Mouse (Mus musculus): Measurements from ENCODE around the gene Ptprg. TPM values are rescaled to one million over a fixed set of nuclear protein-coding genes. Genes with fewer than 3 reads are reported as not detected.

The Ptprg gene
- total and polyA plus RNA-seq, 3 experiments, result not detected

DNA sequence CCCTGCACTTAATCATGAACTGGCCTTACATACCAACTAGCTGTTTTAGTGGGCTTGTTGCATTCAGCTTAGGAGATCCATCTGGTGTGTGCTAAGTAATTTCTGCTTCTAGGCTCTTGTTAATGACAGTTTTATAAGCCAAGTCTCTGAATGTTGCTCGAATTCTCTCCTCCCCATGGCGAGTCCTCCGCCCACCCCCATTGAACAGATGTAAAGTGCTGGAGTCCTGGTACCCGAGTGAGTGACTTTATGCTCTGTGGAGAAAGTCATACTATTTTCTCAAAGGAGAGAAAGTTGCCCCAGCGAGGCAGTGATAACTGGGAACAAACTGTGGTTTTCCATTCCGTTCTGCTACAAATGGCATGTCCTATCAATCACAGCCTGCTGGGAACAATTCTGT lies 525.9 kb downstream of the Ptprg start:
- Histone ChIP-seq H3K4me3 (ENCODE audit: control insufficient read depth in 1 of 2, insufficient read depth in 1 of 2, low read depth in 2 of 2, low read length in 2 of 2) (no peak overlapping the region), H3K4me1 (ENCODE audit: control insufficient read depth in 1 of 2, insufficient read depth in 2 of 2, low read length in 2 of 2) (no peaks in the 10 kb centered on the region), H3K9ac (ENCODE audit: control insufficient read depth, low read depth, low read length, poor library complexity, severe bottlenecking) (no peak overlapping the region), H3K27ac (ENCODE audit: control insufficient read depth, low read depth, low read length) (no peak overlapping the region), H3K79me2 (ENCODE audit: control insufficient read depth, insufficient read depth, low read length, poor library complexity) (no peaks in the 10 kb centered on the region), H3K9me3 (replicated peaks; ENCODE audit: insufficient read depth, low read length) (no peaks in the 10 kb centered on the region), H3K36me3 (ENCODE audit: control insufficient read depth in 1 of 2, insufficient read depth in 2 of 2, low read length in 2 of 2) (no peaks in the 10 kb centered on the region), H3K27me3 (ENCODE audit: control insufficient read depth in 1 of 2, insufficient read depth in 2 of 2, low read length in 2 of 2) (no peaks in the 10 kb centered on the region)
- TF ChIP-seq GABPA (IDR thresholded peaks at IDR 0.05; ENCODE audit: low read depth, low read length) (no peak), CHD1 (IDR thresholded peaks at IDR 0.05; ENCODE audit: low read depth, low read length) (no peak), TAL1 (IDR thresholded peaks at IDR 0.05; ENCODE audit: low read length) (no peak), ELF1 (IDR thresholded peaks at IDR 0.05; ENCODE audit: low read depth, low read length) (no peak), RAD21 (IDR thresholded peaks at IDR 0.05; ENCODE audit: low read depth, low read length) (no peak), NRF1 (IDR thresholded peaks at IDR 0.05; ENCODE audit: insufficient read depth, low read depth, low read length, poor library complexity, severe bottlenecking) (no peak), USF2 (IDR thresholded peaks at IDR 0.05; ENCODE audit: borderline replicate concordance in 1 of 2, insufficient read depth in 1 of 2, low read depth in 1 of 2, low read length in 2 of 2) (no peak), MEF2A (IDR thresholded peaks at IDR 0.05; ENCODE audit: extremely low read depth, insufficient replicate concordance, low read depth, low read length, poor library complexity, severe bottlenecking) (no peak), KAT2A (conservative IDR thresholded peaks at IDR 0.05; ENCODE audit: low read depth, low read length) (no peak), MAFK (IDR thresholded peaks at IDR 0.05; ENCODE audit: borderline replicate concordance, low read depth, low read length) (no peak), ZNF384 (IDR thresholded peaks at IDR 0.05; ENCODE audit: low read depth, low read length) (no peak)
- DNase-seq (ENCODE audit: low read depth, low spot score), result no peak

DNA sequence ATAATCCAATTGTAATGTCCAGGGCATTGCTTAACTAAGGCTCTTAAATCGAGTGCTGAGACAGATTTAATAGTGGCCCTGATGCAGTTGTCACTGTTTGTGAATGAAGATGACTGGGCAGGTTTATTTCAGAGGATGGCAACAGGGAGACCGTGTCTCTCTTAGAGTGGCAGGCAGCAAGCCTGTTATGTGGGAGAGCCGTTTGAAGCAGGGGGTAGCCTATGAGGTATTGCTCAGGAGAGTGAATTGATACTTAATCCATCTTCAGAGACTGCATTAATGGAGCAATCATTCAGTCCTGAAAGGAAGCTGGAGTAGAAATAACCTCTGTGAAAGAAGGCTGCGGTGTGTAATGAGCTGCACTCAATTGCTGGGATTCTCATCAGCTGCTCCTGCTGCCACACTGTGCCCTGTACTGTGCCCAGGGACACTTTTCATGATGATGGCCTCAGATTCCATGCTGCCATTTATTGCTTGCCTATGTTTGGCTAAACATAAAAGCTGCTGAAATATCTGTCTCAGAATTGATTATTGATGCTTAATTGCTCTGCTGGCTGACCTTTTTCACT lies 526.6 kb downstream of the Ptprg start:
- Histone ChIP-seq H3K27me3 (ENCODE audit: control insufficient read depth in 1 of 2, insufficient read depth in 2 of 2, low read length in 2 of 2) (no peaks in the 10 kb centered on the region), H3K4me1 (ENCODE audit: control insufficient read depth in 1 of 2, insufficient read depth in 2 of 2, low read length in 2 of 2) (no peaks in the 10 kb centered on the region), H3K27ac (ENCODE audit: control insufficient read depth, low read depth, low read length) (no peak overlapping the region), H3K9ac (ENCODE audit: control insufficient read depth, low read depth, low read length, poor library complexity, severe bottlenecking) (no peak overlapping the region), H3K79me2 (ENCODE audit: control insufficient read depth, insufficient read depth, low read length, poor library complexity) (no peaks in the 10 kb centered on the region), H3K4me3 (ENCODE audit: control insufficient read depth in 1 of 2, insufficient read depth in 1 of 2, low read depth in 2 of 2, low read length in 2 of 2) (no peak overlapping the region), H3K36me3 (ENCODE audit: control insufficient read depth in 1 of 2, insufficient read depth in 2 of 2, low read length in 2 of 2) (no peaks in the 10 kb centered on the region), H3K9me3 (replicated peaks; ENCODE audit: insufficient read depth, low read length) (no peaks in the 10 kb centered on the region)
- DNase-seq (ENCODE audit: low read depth, low spot score), result no peak
- TF ChIP-seq POLR2AphosphoS5 (IDR thresholded peaks at IDR 0.05; ENCODE audit: borderline replicate concordance, low read depth, low read length) (no peak), NELFE (IDR thresholded peaks at IDR 0.05; ENCODE audit: low read depth, low read length) (no peak), POLR2AphosphoS2 (IDR thresholded peaks at IDR 0.05; ENCODE audit: low read length) (no peak), ZNF384 (IDR thresholded peaks at IDR 0.05; ENCODE audit: low read depth, low read length) (no peak), MEF2A (IDR thresholded peaks at IDR 0.05; ENCODE audit: extremely low read depth, insufficient replicate concordance, low read depth, low read length, poor library complexity, severe bottlenecking) (no peak)
